Comparison of ENCODE assay signal across 8 mouse cellular contexts in genomic region chr5:140790392-140790791, GRCm38 (mm10). TPM values are rescaled to one million over a fixed set of nuclear protein-coding genes. Genes with fewer than 3 reads are reported as not detected.
DNase-seq lines count a peak whose midpoint lies in the region; ATAC-seq lines count a peak whose summit lies in the region.

No protein-coding gene starts in this region.

- no peak overlapping the region for H3K4me3 ChIP-seq in heart, embryonic 15.5 days
- no peak overlapping the region for H3K4me3 ChIP-seq in hindbrain, embryonic 13.5 days
- H3K4me3 ChIP-seq in midbrain, embryonic 10.5 days, result no peak overlapping the region

- no peak overlapping the region for H3K9ac ChIP-seq in heart, embryonic 15.5 days
- H3K9ac ChIP-seq in hindbrain, embryonic 13.5 days, result no peak overlapping the region

- 37% methylated on average over 2 of the region's 2 CpGs for WGBS in heart, embryonic 15.5 days
- WGBS in hindbrain, embryonic 13.5 days, result 59% methylated on average over 2 of the region's 2 CpGs
- WGBS in midbrain, embryonic 10.5 days, result 87% methylated on average over 2 of the region's 2 CpGs

- H3K27ac ChIP-seq in heart, embryonic 15.5 days, result peak overlapping the region; percentile 85
- H3K27ac ChIP-seq in hindbrain, embryonic 13.5 days, result peak overlapping the region; percentile 90
- peak overlapping the region; percentile 89; the same call in 1 of the 2 replicates for H3K27ac ChIP-seq in midbrain, embryonic 10.5 days (replicated peaks)

- H3K4me1 ChIP-seq in heart, embryonic 15.5 days (replicated peaks), result peaks cover 82% of the 10 kb centered on the region
- H3K4me1 ChIP-seq in hindbrain, embryonic 13.5 days (replicated peaks), result peaks cover 78% of the 10 kb centered on the region
- peaks cover 43% of the 10 kb centered on the region for H3K4me1 ChIP-seq in midbrain, embryonic 10.5 days

- intact Hi-C loops in heart, postnatal 10 days (cut with DNase I), result loop anchor here (5.0 kb wide), 1 partner anchor 38 kb away; no protein-coding TSS in a partner anchor
- intact Hi-C loops in left cerebral cortex, postnatal 36 days (cut with DNase I), result loop anchor here (5.0 kb wide), 1 partner anchor 37 kb away; no protein-coding TSS in a partner anchor

- no peaks in the 10 kb centered on the region for H3K27me3 ChIP-seq in heart, embryonic 15.5 days
- no peaks in the 10 kb centered on the region for H3K27me3 ChIP-seq in hindbrain, embryonic 13.5 days
- H3K27me3 ChIP-seq in midbrain, embryonic 10.5 days (ENCODE audit: low read depth, poor library complexity, severe bottlenecking), result no peaks in the 10 kb centered on the region

- H3K4me2 ChIP-seq in heart, embryonic 15.5 days, result no peak overlapping the region
- H3K4me2 ChIP-seq in hindbrain, embryonic 13.5 days, result no peak overlapping the region

- DNase-seq in heart, postnatal 10 days, result no peak
- DNase-seq in MN1 (ENCODE audit: low spot score), result peak; percentile 57
- no peak for DNase-seq in midbrain, embryonic 10.5 days (ENCODE audit: low spot score)
- DNase-seq in B cell, adult 2 months, result no peak
- no peak for DNase-seq in left cerebral cortex, postnatal 36 days (ENCODE audit: low spot score in 2 of 2)
- no peak for DNase-seq in layer of hippocampus, adult 9-11 months

- H3K9me3 ChIP-seq in heart, embryonic 15.5 days (replicated peaks), result no peaks in the 10 kb centered on the region
- H3K9me3 ChIP-seq in hindbrain, embryonic 13.5 days, result no peaks in the 10 kb centered on the region
- H3K9me3 ChIP-seq in midbrain, embryonic 10.5 days (replicated peaks), result no peaks in the 10 kb centered on the region

- H3K36me3 ChIP-seq in heart, embryonic 15.5 days, result no peaks in the 10 kb centered on the region; the same call in 1 of the 2 replicates
- H3K36me3 ChIP-seq in hindbrain, embryonic 13.5 days, result peaks cover 8% of the 10 kb centered on the region
- H3K36me3 ChIP-seq in midbrain, embryonic 10.5 days, result peaks cover under 1% of the 10 kb centered on the region; the same call in 1 of the 2 replicates

- ATAC-seq in heart, embryonic 15.5 days (replicated peaks; ENCODE audit: insufficient number of reproducible peaks, insufficient read depth, low FRiP score, low read depth), result no peak
- no peak for ATAC-seq in hindbrain, embryonic 13.5 days (ENCODE audit: low FRiP score)

RNA-seq across cellular contexts. Expression of gene Gna12, which starts 39.8 kb away (rescaled TPM):
- 37.9 and 53.4 TPM in 2 replicates for polyA plus RNA-seq in heart, embryonic 15.5 days (2015; fragmentation: Nextera tagmentation; extraction: Ambion mirVana)
- total RNA-seq in heart, postnatal 10 days (2021), result 10 to 100 TPM; 87.4 to 89.9 TPM
- 11.9 and 12.1 TPM in 2 replicates for polyA plus RNA-seq in hindbrain, embryonic 13.5 days (2015; fragmentation: Nextera tagmentation; extraction: Ambion mirVana)
- polyA plus RNA-seq in midbrain, embryonic 10.5 days (2016; fragmentation: Nextera tagmentation; extraction: Ambion mirVana), result 7.7 and 8.0 TPM in 2 replicates
- total RNA-seq in left cerebral cortex, postnatal 36 days (2021), result 10 to 100 TPM; 67.4 to 86.6 TPM
